Mouse (Mus musculus) erythroblast, embryonic 14.5 days (primary cell): ENCODE data around the gene Slc25a31.

ENCODE experiments used
- GATA1 ChIP-seq: IDR thresholded peaks from 2 replicates; pipeline ENCODE4 v1.6.1; 2012; ENCODE audit warnings: low read length, inconsistent platforms, mixed read lengths
- TAL1 ChIP-seq: IDR thresholded peaks from 3 replicates; pipeline ENCODE4 v1.6.1; 2012; ENCODE audit warnings: low read length, inconsistent platforms, mixed read lengths

DNA sequence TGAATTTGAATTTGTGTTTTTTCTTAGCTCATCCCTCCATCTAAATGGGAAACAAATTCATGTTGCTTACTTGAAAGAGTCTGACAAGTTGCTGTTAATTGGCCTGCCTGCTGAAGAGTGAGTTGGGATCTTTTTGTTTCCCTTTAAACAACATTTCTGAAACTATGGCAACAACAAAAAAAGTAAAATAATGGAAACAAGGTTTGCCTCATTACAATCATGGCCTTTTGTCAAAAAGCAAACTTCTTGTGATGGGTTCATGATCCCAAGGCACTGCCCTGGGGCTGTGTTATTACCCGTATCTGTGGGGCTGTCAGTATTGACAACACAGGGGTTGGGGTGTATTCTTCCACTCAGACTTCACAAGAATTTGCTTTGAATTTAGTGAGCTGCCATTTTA is 29.8 kb upstream of the Slc25a31 start:
- TF ChIP-seq GATA1, result no peak
- no peak for TF ChIP-seq TAL1
